Mouse (Mus musculus) intestine, postnatal 0 days (tissue): ENCODE results near the gene Emid1. TPM values are rescaled to one million over a fixed set of nuclear protein-coding genes. Genes with fewer than 3 reads are reported as not detected.

Source experiments
- ATAC-seq: fragments of 200-750 bp; cut with Nextera tagmentation; 2 replicates; pipeline ENCODE4 v1.8.0; 2017; ENCODE audit warnings: mild to moderate bottlenecking, moderate TSS enrichment, moderate library complexity
- H3K27ac ChIP-seq: fragments of 300-500 bp; sonication (generic); 2 replicates; pipeline ENCODE4 v1.5.1; 2014; ENCODE audit warnings: mild to moderate bottlenecking, low read depth, low read length, moderate library complexity
- H3K27me3 ChIP-seq: fragments of 300-500 bp; sonication (generic); replicated peaks from 2 replicates; pipeline ENCODE4 v1.6.1; 2014; ENCODE audit warnings: low read length, mixed read lengths; ENCODE audit not compliant: control insufficient read depth, insufficient read depth
- H3K36me3 ChIP-seq: fragments of 300-500 bp; sonication (generic); 2 replicates; pipeline ENCODE4 v1.6.1; 2014; ENCODE audit warnings: mild to moderate bottlenecking, moderate library complexity; ENCODE audit not compliant: control insufficient read depth, insufficient read depth
- H3K4me1 ChIP-seq: fragments of 300-500 bp; sonication (generic); replicated peaks from 2 replicates; pipeline ENCODE4 v1.6.1; 2014; ENCODE audit warnings: antibody characterized with exemption, low read length, mixed read lengths; ENCODE audit not compliant: control insufficient read depth, insufficient read depth
- H3K4me2 ChIP-seq: fragments of 300-500 bp; sonication (generic); replicated peaks from 2 replicates; pipeline ENCODE4 v1.6.1; 2014; ENCODE audit warnings: low read depth, mild to moderate bottlenecking, moderate library complexity
- H3K4me3 ChIP-seq: fragments of 300-500 bp; sonication (generic); 2 replicates; pipeline ENCODE4 v1.5.1; 2014; ENCODE audit warnings: low read depth, low read length
- H3K9ac ChIP-seq: fragments of 300-500 bp; sonication (generic); 2 replicates; pipeline ENCODE4 v1.6.1; 2014; ENCODE audit warnings: mild to moderate bottlenecking, low read depth, low read length
- H3K9me3 ChIP-seq: fragments of 300-500 bp; sonication (generic); 2 replicates; pipeline ENCODE4 v1.6.1; 2016; ENCODE audit warnings: mixed run types; ENCODE audit not compliant: control insufficient read depth
- CTCF ChIP-seq: sonication (generic); IDR thresholded peaks from 2 replicates; pipeline ENCODE4 v1.5.1; 2016; ENCODE audit warnings: low read depth, mild to moderate bottlenecking, control low read depth, antibody characterized with exemption, moderate library complexity
- WGBS: fragments of 180-500 bp; shearing (Covaris S2); extraction: QIAGEN DNeasy Blood & Tissue Kit; methylation state at CpG from one replicate; pipeline ENCODE4 v1.1.7; 2014; 5-methylcytosine and 5-hydroxymethylcytosine counted together
- polyA plus RNA-seq: library from polyadenylated mRNA; unstranded; fragments of >200 nt; fragmentation: Nextera tagmentation; extraction: Ambion mirVana; gene quantifications from 2 replicates; pipeline ENCODE4 v1.2.1, GENCODE M21; 2015

Gene Emid1
- polyA plus RNA-seq, 1 experiment from 2014 or later, result 47.9 TPM

DNA sequence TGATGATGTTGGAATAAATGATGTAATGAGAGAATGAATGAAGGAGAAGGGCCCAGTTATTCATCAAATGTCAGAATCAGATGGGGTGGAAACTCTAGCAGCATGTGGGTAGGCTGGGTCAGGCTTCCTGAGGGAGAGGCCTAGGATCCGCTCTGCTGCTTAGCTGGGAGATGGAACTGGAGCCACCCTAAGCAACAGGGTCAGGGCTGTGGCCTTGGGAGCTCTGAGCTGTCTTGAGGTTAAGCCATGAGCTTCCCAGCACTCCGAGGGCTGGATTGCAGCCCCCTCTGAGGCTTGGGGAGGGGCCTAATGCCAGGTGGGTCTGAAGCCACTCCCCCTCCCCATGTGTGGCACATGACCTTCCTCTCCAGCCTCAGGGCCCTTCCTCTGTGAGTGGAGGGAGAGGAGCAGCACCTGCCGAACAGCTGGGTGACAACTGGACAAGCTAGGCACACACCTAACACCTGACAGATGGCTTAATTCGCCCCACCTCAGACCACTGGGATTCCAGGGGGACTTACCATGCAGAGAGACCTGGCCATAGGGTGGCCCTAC lies 21.9 kb downstream of the Emid1 start:
- no peaks in the 10 kb centered on the region for H3K4me1 ChIP-seq
- no peak overlapping the region for H3K4me3 ChIP-seq
- TF ChIP-seq CTCF, result no peak
- H3K27ac ChIP-seq, result no peak overlapping the region
- no peak overlapping the region for H3K4me2 ChIP-seq
- H3K9ac ChIP-seq, result no peak overlapping the region
- no peaks in the 10 kb centered on the region for H3K9me3 ChIP-seq
- ATAC-seq, result no peak
- peaks cover 5% of the 10 kb centered on the region; the same call in 1 of the 2 replicates for H3K36me3 ChIP-seq
- no peaks in the 10 kb centered on the region for H3K27me3 ChIP-seq
- WGBS, result 74% methylated on average over 4 of the region's 4 CpGs

- no peaks in the 10 kb centered on the region for H3K4me1 ChIP-seq
- H3K9me3 ChIP-seq, result no peaks in the 10 kb centered on the region
- H3K4me3 ChIP-seq, result no peak overlapping the region
- no peaks in the 10 kb centered on the region for H3K27me3 ChIP-seq
- 48% methylated on average over 5 of the region's 5 CpGs for WGBS
- no peak for ATAC-seq
- H3K4me2 ChIP-seq, result no peak overlapping the region
- H3K9ac ChIP-seq, result no peak overlapping the region
- H3K36me3 ChIP-seq, result peaks cover 5% of the 10 kb centered on the region; the same call in 1 of the 2 replicates
- no peak overlapping the region for H3K27ac ChIP-seq
- no peak for TF ChIP-seq CTCF
Observed at GRCm38 (mm10) chr11:5129035-5129480, 23.0 kb downstream of the Emid1 start.

GRCm38 (mm10) chr11:5125713-5126112 lies 26.3 kb downstream of the Emid1 start:
- no peak for ATAC-seq

GRCm38 (mm10) chr11:5114931-5115581 lies 37.0 kb downstream of the Emid1 start:
- Histone ChIP-seq H3K4me2 (no peak overlapping the region), H3K4me1 (no peaks in the 10 kb centered on the region), H3K9ac (no peak overlapping the region), H3K4me3 (no peak overlapping the region), H3K27me3 (no peaks in the 10 kb centered on the region), H3K9me3 (no peaks in the 10 kb centered on the region), H3K36me3 (peaks cover 7% of the 10 kb centered on the region; the same call in 1 of the 2 replicates), H3K27ac (no peak overlapping the region)
- ATAC-seq, result peak; percentile 50
- WGBS, result 27% methylated on average over 13 of the region's 13 CpGs
- TF ChIP-seq CTCF, result peak; percentile 100

More at GRCm38 (mm10) chr11:5125713-5126112, 26.3 kb downstream of the Emid1 start:
- no peak overlapping the region for H3K27ac ChIP-seq
- H3K36me3 ChIP-seq, result 0 out of 2 replicates have a peak, but pooled peaks cover 5% of the 10 kb centered on the region
- no peak for TF ChIP-seq CTCF
- H3K4me2 ChIP-seq, result no peak overlapping the region
- H3K4me1 ChIP-seq, result no peaks in the 10 kb centered on the region
- WGBS, result 74% methylated on average over 4 of the region's 4 CpGs
- no peaks in the 10 kb centered on the region for H3K27me3 ChIP-seq
- no peak overlapping the region for H3K9ac ChIP-seq
- no peak overlapping the region for H3K4me3 ChIP-seq
- no peaks in the 10 kb centered on the region for H3K9me3 ChIP-seq

DNA sequence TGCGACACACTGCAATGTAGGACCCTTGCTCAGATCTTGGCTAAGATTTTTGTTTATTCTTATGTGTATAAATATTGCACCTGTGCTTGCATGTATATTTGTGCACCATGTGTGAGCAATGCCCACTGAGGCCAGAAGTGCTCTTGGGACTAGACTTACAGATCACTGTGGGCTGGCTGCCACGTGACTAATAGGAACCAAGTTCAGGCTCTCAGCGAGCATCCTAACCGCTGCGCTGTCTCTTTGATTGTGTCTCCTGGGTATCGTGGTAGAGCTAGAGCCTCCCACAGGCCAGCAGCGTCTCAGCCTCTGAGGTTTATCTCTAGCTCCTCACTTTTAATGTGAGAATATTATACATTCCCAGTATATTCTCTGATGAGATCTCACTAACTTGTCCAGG lies 38.4 kb downstream of the Emid1 start:
- H3K4me1 ChIP-seq, result no peaks in the 10 kb centered on the region
- no peak overlapping the region for H3K9ac ChIP-seq
- no peak for TF ChIP-seq CTCF
- H3K36me3 ChIP-seq, result peaks cover 7% of the 10 kb centered on the region; the same call in 1 of the 2 replicates
- no peaks in the 10 kb centered on the region for H3K27me3 ChIP-seq
- H3K4me2 ChIP-seq, result no peak overlapping the region
- ATAC-seq, result no peak
- no peak overlapping the region for H3K4me3 ChIP-seq
- H3K9me3 ChIP-seq, result no peaks in the 10 kb centered on the region
- H3K27ac ChIP-seq, result no peak overlapping the region
- 83% methylated on average over 7 of the region's 7 CpGs for WGBS

GRCm38 (mm10) chr11:5109441-5109840 lies 42.6 kb downstream of the Emid1 start:
- no peak for ATAC-seq
- Histone ChIP-seq H3K4me2 (no peak overlapping the region), H3K9ac (no peak overlapping the region), H3K27me3 (no peaks in the 10 kb centered on the region), H3K4me1 (no peaks in the 10 kb centered on the region), H3K27ac (no peak overlapping the region), H3K4me3 (no peak overlapping the region), H3K9me3 (no peaks in the 10 kb centered on the region), H3K36me3 (peaks cover 26% of the 10 kb centered on the region; the same call in 1 of the 2 replicates)
- no peak for TF ChIP-seq CTCF
- 82% methylated on average over 8 of the region's 8 CpGs for WGBS
